Mouse (Mus musculus) brain, embryonic 14.5 days (tissue): ENCODE results near the gene Sh3rf1.

ENCODE experiments used
- CTCF ChIP-seq: fragments of 200-500 bp; IDR thresholded peaks from 2 replicates; pipeline ENCODE4 v1.5.1; 2012; ENCODE audit warnings: inconsistent platforms, mild to moderate bottlenecking, moderate library complexity, borderline replicate concordance; ENCODE audit not compliant: insufficient read depth, insufficient read length; ENCODE audit errors: extremely low read depth
- POLR2A ChIP-seq: fragments of 200-500 bp; IDR thresholded peaks from 2 replicates; pipeline ENCODE4 v1.6.1; 2012; ENCODE audit warnings: mild to moderate bottlenecking, inconsistent platforms, borderline replicate concordance; ENCODE audit not compliant: poor library complexity, insufficient read depth, insufficient read length, severe bottlenecking; ENCODE audit errors: extremely low read depth

DNA sequence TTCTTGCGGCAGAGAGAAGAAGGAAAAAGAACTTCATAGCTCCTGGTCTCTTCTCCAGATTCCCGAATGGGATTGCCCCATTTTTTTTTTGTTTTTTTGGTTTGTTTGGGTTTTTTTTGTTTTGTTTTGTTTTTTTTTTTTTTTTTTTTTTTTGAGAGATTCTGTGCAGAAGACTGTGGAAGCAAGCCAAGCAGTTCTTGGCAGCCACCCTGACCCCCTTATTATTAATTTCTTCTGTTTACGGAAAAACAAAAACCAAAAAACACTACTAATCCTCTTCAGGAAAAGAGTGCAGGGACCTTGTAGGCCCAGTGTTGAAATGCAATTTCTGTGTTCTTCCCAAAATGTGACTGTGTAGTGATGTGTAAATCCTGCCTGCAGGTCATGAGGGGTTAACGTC, 185.4 kb downstream of the Sh3rf1 start:
- TF ChIP-seq CTCF (no peak), POLR2A (no peak)
